Mouse (Mus musculus): ENCODE results near the gene Slc9a8.

Gene Slc9a8

GRCm38 (mm10) chr2:167510485-167510884 is 89.0 kb downstream of the Slc9a8 start:
- no peak for DNase-seq (ENCODE audit: low spot score in 2 of 2)

- DNase-seq (ENCODE audit: low spot score in 2 of 2): no peak
Observed at GRCm38 (mm10) chr2:167512365-167512764, 90.9 kb downstream of the Slc9a8 start.

GRCm38 (mm10) chr2:167512970-167513369 is 91.5 kb downstream of the Slc9a8 start:
- no peak for DNase-seq (ENCODE audit: low spot score in 2 of 2)

- DNase-seq (ENCODE audit: low spot score in 2 of 2): no peak
Observed at GRCm38 (mm10) chr2:167514641-167515040, 93.1 kb downstream of the Slc9a8 start.

GRCm38 (mm10) chr2:167515688-167516087 is 94.2 kb downstream of the Slc9a8 start:
- DNase-seq (ENCODE audit: low spot score in 2 of 2): no peak

- DNase-seq (ENCODE audit: low spot score in 2 of 2): no peak
Observed at GRCm38 (mm10) chr2:167519606-167520252, 98.2 kb downstream of the Slc9a8 start.

Measured in frontal cortex, postnatal 14 days (tissue).